Mouse (Mus musculus): ENCODE results near the gene Ppp1r12b.

DNA sequence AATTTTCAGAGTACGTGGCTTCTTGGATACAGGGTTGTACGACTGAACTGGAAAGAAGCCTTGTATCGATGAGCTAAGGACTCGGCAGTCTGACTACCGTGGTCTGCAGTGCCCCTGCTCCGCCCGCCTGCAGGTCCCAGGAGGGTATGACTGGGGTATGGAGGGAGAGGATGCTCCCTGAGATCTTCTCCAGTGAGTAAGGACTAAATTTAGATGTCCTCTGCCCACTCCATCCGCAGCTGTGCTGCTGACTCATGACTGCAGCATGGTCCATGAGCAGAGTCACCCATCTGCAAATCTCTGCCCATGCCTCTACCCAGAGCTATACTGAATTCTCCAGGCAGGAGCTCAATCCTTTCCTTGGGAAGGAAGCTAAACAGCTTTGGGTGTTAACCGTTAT lies 46.3 kb downstream of the Ppp1r12b start:
- TF ChIP-seq POLR2AphosphoS2 (IDR thresholded peaks at IDR 0.05; ENCODE audit: insufficient read length, low read depth) (no peak), POLR2A (IDR thresholded peaks at IDR 0.05; ENCODE audit: insufficient read length, low read depth) (no peak), MYOD1 (IDR thresholded peaks at IDR 0.05; ENCODE audit: control insufficient read depth in 1 of 3, insufficient read length in 2 of 3, low read depth in 2 of 3) (peak; percentile 70 to 92 (median 90)), USF1 (IDR thresholded peaks at IDR 0.05; ENCODE audit: low read depth) (no peak), MAX (IDR thresholded peaks at IDR 0.05; ENCODE audit: low read depth) (no peak), E2F4 (IDR thresholded peaks at IDR 0.05; ENCODE audit: insufficient read depth) (no peak), TCF3 (IDR thresholded peaks at IDR 0.05; ENCODE audit: insufficient read length, low read depth) (peak; percentile 43), TCF12 (IDR thresholded peaks at IDR 0.05; ENCODE audit: insufficient read depth, poor library complexity, severe bottlenecking) (peak; percentile 80), SRF (IDR thresholded peaks at IDR 0.05; ENCODE audit: control insufficient read depth, insufficient read length, low read depth) (no peak)
